Mouse (Mus musculus) spleen, adult 2 months (tissue): ENCODE data around the gene Ilkap. TPM values are rescaled to one million over a fixed set of nuclear protein-coding genes. Genes with fewer than 3 reads are reported as not detected.

Source experiments
- DNase-seq, 2 experiments: peaks; one replicate each; pipeline versions ENCODE4 v3.0.0 to v3.0.0-alpha.2; 2012 to 2021; ENCODE audit warnings: low spot score in 2 of 2, low read depth in 1 of 2
- H3K27ac ChIP-seq: fragments of 200-500 bp; 2 replicates; pipeline ENCODE4 v1.5.1; 2012; ENCODE audit warnings: low read length, inconsistent platforms; ENCODE audit not compliant: insufficient read depth
- H3K27me3 ChIP-seq: fragments of 200-500 bp; 2 replicates; pipeline ENCODE4 v1.6.1; 2012; ENCODE audit warnings: mild to moderate bottlenecking, moderate library complexity, low read length, inconsistent platforms; ENCODE audit not compliant: control insufficient read depth, insufficient read depth
- H3K36me3 ChIP-seq: fragments of 200-500 bp; 2 replicates; pipeline ENCODE4 v1.6.1; 2012; ENCODE audit warnings: mild to moderate bottlenecking, low read length, inconsistent platforms; ENCODE audit not compliant: control insufficient read depth, insufficient read depth
- H3K4me1 ChIP-seq: fragments of 200-500 bp; 2 replicates; pipeline ENCODE4 v1.6.1; 2011; ENCODE audit warnings: inconsistent platforms; ENCODE audit not compliant: control insufficient read depth, insufficient read depth, insufficient read length
- H3K4me3 ChIP-seq: fragments of 200-500 bp; 2 replicates; pipeline ENCODE4 v1.5.1; 2011; ENCODE audit warnings: mild to moderate bottlenecking, inconsistent platforms; ENCODE audit not compliant: insufficient read depth, insufficient read length; ENCODE audit errors: extremely low read depth
- CTCF ChIP-seq: fragments of 200-500 bp; IDR thresholded peaks from 2 replicates; pipeline ENCODE4 v1.5.1; 2011; ENCODE audit warnings: mild to moderate bottlenecking, inconsistent platforms; ENCODE audit not compliant: insufficient read depth, insufficient read length, insufficient replicate concordance; ENCODE audit errors: extremely low read depth
- POLR2A ChIP-seq: fragments of 200-500 bp; IDR thresholded peaks from 2 replicates; pipeline ENCODE4 v1.6.1; 2011; ENCODE audit warnings: low read depth, low read length, inconsistent platforms
- WGBS: fragments of 180-500 bp; shearing (Covaris S2); methylation state at CpG from one replicate; pipeline ENCODE4 v1.1.7; 2018; 5-methylcytosine and 5-hydroxymethylcytosine counted together
- polyA plus RNA-seq: library from polyadenylated mRNA; depleted of rRNA; stranded (reverse); fragments of >200 nt; gene quantifications from 2 replicates; pipeline ENCODE4 v1.2.3, GENCODE M21; 2012

The Ilkap gene
- polyA plus RNA-seq, 1 experiment, result 43.9 TPM

DNA sequence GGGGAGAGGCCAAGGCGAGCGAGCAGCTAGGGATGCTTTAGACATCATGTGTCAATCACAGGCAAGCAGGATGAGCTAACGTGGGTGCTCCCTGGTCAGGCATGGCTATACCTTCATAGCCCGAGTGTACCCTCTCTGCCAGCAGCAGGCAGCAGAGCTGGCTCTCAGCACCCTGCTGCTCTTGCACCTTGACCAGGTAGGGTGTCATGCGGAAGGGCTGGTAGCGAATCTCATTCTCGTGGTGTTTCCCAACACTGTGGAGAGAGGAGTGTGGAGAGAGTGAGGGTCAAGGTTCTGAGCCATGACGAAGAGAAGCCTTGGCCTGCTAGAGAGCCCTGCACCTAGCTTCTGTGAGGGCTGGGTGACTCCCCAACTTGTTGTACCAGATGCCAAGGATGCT lies 41.2 kb upstream of the Ilkap start:
- 92% methylated on average over 8 of the region's 8 CpGs for WGBS
- Histone ChIP-seq H3K27ac (no peak overlapping the region), H3K36me3 (0 out of 2 replicates have a peak, but pooled peaks cover 1% of the 10 kb centered on the region), H3K27me3 (no peaks in the 10 kb centered on the region), H3K4me3 (no peak overlapping the region), H3K4me1 (peaks cover 3% of the 10 kb centered on the region)
- no peak for TF ChIP-seq CTCF
- DNase-seq, result no peak

DNA sequence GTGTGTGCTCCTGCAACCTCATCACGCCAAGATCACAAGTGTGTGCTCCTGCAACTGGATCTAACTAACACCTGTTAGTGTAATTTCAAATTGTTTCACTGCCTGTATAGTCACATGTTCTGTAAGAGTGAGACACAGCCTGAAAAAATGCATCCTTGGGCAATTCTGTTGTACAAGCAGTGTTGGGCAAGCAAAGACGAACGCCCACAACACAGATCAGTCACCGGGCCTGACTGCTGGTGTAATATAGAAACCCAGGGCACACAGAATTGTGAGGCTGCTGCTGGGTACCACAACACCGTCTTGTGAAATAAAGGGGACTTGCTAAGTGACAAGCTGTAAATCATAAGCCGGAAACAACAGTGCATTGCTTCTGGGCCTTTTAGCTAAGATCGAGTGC lies 39.0 kb upstream of the Ilkap start:
- 0 out of 2 replicates have a peak, but pooled peaks cover 1% of the 10 kb centered on the region for H3K36me3 ChIP-seq
- DNase-seq, result no peak
- no peak overlapping the region for H3K27ac ChIP-seq
- H3K27me3 ChIP-seq, result no peaks in the 10 kb centered on the region
- no peak overlapping the region for H3K4me3 ChIP-seq
- WGBS, result 80% methylated on average over 7 of the region's 7 CpGs
- TF ChIP-seq POLR2A (no peak), CTCF (no peak)
- peaks cover 3% of the 10 kb centered on the region for H3K4me1 ChIP-seq

GRCm38 (mm10) chr1:91437083-91437400 lies 38.4 kb upstream of the Ilkap start:
- no peak overlapping the region for H3K27ac ChIP-seq
- no peak for DNase-seq
- 0 out of 2 replicates have a peak, but pooled peaks cover 1% of the 10 kb centered on the region for H3K36me3 ChIP-seq
- TF ChIP-seq POLR2A (no peak), CTCF (no peak)
- H3K4me3 ChIP-seq, result no peak overlapping the region
- WGBS, result 88% methylated on average over 3 of the region's 3 CpGs
- no peaks in the 10 kb centered on the region for H3K27me3 ChIP-seq
- peaks cover 3% of the 10 kb centered on the region for H3K4me1 ChIP-seq

GRCm38 (mm10) chr1:91436380-91437082 lies 37.9 kb upstream of the Ilkap start:
- 53% methylated on average over 6 of the region's 6 CpGs for WGBS
- peaks cover 3% of the 10 kb centered on the region for H3K4me1 ChIP-seq
- H3K4me3 ChIP-seq, result no peak overlapping the region
- no peaks in the 10 kb centered on the region for H3K27me3 ChIP-seq
- 0 out of 2 replicates have a peak overlapping the region, but pooled peaks have one; percentile 36 for H3K27ac ChIP-seq
- H3K36me3 ChIP-seq, result 0 out of 2 replicates have a peak, but pooled peaks cover 1% of the 10 kb centered on the region
- TF ChIP-seq POLR2A, result no peak
- TF ChIP-seq CTCF, result no peak
- no peak for DNase-seq

GRCm38 (mm10) chr1:91435606-91436130 lies 37.1 kb upstream of the Ilkap start:
- H3K27ac ChIP-seq, result no peak overlapping the region
- H3K36me3 ChIP-seq, result 0 out of 2 replicates have a peak, but pooled peaks cover 1% of the 10 kb centered on the region
- DNase-seq, result no peak
- H3K4me1 ChIP-seq, result peaks cover 3% of the 10 kb centered on the region
- WGBS, result 88% methylated on average over 13 of the region's 13 CpGs
- no peaks in the 10 kb centered on the region for H3K27me3 ChIP-seq
- H3K4me3 ChIP-seq, result no peak overlapping the region
- TF ChIP-seq POLR2A, result no peak
- no peak for TF ChIP-seq CTCF

DNA sequence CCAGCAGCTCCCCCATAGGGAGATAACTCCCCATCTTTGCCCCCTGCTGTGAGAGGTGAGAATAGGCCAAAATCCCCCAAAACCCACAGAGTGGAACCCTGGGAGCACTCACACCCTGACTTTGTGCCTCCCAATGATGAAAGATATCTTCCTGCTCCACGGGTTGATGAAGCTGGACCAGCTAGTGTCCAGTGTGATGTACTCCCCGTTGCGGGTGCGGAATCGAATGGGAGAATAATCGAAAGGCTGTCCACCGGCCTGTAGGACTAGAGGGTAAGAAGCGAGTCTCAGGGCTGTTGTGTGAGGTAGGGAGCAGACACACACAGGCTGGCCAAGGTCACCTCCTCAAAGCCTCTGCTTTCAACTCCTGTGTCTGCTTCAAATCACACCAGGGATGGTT lies 36.3 kb upstream of the Ilkap start:
- 95% methylated on average over 8 of the region's 8 CpGs for WGBS
- no peak overlapping the region for H3K4me3 ChIP-seq
- H3K27ac ChIP-seq, result no peak overlapping the region
- TF ChIP-seq CTCF (no peak), POLR2A (no peak)
- H3K4me1 ChIP-seq, result peaks cover 3% of the 10 kb centered on the region
- no peak for DNase-seq
- no peaks in the 10 kb centered on the region for H3K27me3 ChIP-seq
- H3K36me3 ChIP-seq, result no peaks in the 10 kb centered on the region

- Histone ChIP-seq H3K27me3 (no peaks in the 10 kb centered on the region), H3K27ac (no peak overlapping the region), H3K4me1 (no peaks in the 10 kb centered on the region), H3K4me3 (no peak overlapping the region), H3K36me3 (no peaks in the 10 kb centered on the region)
- 81% methylated on average over 7 of the region's 7 CpGs for WGBS
- no peak for TF ChIP-seq POLR2A
- no peak for TF ChIP-seq CTCF
- no peak for DNase-seq
These were observed 32.1 kb upstream of the Ilkap start for GRCm38 (mm10) chr1:91430761-91431160.
